Mouse (Mus musculus) monocyte, adult 2 months (primary cell): ENCODE data around the gene Wdr73.

Experiments used
- DNase-seq, 2 experiments: peaks; one replicate each; pipeline ENCODE4 v3.0.0; 2022; ENCODE audit warnings: low spot score in 2 of 2, low read depth in 1 of 2

Wdr73 gene

DNA sequence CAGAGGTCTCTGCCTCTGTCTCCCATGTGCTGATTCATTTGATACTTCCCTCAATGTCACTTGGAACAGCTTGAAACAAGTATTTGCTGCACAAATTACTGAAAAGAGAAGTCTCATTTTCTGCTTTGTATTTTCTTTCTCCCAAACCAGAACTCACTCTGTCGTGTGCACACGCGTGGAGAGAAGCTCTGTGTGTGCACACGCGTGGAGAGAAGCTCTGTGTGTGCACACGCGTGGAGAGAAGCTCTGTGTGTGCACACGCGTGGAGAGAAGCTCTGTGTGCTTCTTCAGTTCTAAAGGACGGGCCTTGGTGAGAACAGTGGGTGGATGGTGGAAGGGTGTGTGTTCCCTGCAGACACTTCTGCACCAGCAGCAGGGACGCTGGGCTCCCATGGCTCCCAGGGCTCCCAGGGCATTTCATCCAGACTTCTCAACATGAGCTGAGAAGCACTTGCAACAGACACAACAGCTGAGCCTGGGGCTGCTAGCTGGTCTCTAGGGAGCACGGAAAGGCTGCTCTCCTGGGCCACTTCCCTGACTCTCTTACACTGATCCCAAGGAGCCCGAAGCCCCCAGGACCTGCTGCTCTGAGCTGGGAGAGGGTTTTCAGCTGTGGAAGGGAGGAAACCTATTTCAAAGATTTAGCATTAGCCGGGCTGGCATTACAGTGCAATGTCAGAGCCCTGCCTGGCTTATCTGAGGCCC lies 6.1 kb downstream of the Wdr73 start:
- DNase-seq: no peak

DNA sequence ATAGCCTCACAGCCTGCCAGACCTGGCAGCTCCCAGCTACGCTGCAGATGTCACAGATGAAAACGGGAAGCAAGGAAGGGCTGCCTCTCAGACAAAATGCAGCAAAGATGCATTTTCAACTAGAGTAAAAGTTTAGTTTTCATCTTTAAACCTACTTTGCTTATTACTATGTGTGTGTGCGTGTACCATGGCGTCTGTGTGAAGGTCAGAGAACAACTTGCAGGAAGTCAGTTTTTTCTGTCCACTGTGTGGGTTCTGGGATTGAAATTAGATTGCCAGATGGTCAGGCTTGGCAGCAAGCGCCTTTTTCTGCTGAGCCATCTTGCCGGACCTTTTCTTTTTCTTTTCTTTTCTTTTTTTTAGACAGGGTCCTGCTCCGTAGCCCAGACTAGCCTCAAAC lies 6.9 kb downstream of the Wdr73 start:
- DNase-seq: no peak

DNA sequence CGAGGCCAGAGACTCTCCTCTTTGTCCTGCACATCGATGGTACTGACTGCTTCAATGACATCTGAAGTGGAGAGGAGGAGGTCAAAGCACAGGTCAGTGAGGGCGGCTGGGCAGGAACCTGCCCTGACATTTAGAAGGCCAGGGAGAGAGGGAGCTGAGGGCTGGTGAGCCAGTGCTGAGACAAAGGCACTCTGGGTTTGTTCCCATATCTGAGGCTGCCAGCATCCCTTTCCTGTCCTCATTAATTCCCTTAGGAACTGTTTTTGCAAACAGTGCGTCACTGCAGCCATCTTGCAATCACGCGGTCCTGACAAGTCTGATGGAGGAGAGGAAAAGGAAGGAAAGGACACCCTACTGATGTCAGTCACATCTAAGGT lies 7.3 kb downstream of the Wdr73 start:
- DNase-seq: no peak

DNA sequence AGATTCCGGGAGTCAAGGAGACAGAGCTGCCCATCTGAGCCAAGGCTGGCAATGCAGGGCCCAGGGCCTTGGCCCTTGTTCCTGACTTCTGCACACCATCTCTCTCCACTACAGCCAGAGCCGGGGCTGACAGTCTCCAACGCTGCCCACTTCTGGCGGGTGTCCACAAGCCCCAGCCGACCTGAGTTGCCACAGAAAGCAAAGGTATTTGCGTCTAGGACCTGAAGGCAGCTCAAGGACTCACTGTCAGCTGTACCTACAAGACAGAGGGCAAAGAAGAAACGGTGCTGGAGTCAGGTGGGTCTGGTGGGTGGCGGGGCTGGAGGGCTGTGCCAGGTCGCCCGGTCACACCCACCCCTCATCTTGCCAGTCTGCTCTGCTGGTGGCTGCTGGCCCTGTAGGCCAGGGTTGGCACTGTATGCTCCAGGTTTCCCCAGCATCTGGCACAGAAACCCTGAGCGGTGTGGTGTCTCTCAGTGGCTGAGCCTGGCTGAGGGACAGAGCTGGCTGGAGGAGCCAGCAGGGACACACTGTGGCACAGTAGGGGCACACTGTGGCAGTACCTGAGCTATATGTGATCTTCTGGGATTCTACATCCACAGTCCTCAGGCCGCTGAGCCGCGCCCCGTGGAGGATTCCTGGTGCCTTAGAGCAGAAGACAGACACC lies 7.8 kb downstream of the Wdr73 start:
- DNase-seq: no peak

DNA sequence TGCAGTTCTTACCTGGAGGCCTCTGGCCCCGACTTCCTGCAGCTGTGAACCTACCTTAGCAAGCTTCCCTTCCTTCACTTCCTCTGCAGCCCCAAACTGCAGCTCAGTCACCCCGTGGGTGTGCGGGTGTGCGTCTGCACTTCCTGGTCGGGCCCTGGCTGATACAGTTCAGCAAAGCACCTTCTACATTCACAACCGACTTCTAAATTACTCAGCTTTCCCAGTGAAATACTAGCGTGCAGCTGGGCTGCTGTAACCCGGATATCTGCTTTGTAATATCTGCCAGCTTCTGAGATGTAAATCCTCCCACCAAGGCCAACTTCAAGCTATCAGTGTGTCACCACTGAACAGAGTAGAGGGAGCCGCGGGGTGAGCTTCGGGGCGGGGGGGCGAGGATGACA lies 11.2 kb downstream of the Wdr73 start:
- DNase-seq: peak in 1 of 2 experiments; percentile 37

DNA sequence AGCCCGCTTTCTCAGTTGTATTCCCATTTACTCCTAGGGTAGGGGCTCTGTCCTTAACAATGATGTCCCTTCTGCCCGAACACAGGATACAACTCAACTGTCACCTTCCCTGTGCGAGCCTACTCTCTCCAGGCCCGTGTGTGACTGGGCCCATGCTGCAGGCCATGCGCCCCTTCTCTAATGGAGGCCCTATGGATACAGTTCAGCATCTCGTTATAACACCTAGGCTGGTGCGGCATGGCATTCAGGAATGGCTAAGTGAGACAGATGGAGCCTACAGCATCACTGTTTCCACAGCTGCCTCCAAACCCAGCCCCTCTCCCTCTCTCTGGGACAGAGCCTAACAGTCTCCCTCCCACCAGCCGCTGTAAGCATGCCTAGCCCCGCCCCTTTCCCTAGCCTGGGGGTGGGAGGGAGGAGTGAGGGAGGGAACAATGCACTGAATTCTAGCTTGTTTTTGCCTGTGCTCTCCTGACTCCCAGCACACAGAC lies 12.0 kb downstream of the Wdr73 start:
- DNase-seq: no peak

DNA sequence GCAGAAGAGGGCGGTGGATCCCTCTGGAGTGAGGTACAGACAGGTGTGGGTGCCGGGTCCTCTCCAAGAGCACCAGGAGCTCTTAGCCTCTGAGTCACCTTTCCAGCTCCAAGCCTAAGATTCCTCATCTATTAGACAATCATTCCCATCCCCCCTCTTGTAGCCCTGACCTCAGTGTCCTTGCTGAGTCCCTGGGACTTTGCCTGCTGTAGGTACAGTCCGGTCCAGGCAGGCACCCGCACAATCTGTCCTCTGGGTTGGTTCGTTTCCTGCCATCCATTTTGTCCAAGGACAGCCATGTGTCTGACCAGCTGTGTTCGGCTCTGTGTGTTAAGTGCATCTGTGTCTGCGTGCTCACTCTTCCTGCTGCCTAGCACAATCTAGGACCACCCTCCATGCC lies 12.5 kb downstream of the Wdr73 start:
- no peak for DNase-seq

DNA sequence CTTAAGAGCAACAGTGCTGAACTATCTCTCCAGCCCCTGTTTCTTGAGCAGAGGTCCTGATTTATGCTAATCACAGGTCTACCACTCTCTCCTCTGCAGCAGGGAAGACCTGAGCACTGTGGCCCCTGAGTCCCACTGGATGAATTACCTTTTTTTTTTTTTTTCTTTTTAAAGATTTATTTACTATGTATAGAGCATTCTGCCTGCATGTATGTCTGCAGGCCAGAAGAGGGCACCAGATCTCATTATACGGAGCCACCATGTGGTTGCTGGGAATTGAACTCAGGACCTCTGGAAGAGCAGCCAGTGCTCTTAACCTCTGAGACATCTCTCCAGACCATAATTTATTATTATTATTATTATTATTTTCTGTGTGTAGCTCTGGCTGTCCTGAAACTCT lies 15.4 kb downstream of the Wdr73 start:
- DNase-seq: no peak

DNA sequence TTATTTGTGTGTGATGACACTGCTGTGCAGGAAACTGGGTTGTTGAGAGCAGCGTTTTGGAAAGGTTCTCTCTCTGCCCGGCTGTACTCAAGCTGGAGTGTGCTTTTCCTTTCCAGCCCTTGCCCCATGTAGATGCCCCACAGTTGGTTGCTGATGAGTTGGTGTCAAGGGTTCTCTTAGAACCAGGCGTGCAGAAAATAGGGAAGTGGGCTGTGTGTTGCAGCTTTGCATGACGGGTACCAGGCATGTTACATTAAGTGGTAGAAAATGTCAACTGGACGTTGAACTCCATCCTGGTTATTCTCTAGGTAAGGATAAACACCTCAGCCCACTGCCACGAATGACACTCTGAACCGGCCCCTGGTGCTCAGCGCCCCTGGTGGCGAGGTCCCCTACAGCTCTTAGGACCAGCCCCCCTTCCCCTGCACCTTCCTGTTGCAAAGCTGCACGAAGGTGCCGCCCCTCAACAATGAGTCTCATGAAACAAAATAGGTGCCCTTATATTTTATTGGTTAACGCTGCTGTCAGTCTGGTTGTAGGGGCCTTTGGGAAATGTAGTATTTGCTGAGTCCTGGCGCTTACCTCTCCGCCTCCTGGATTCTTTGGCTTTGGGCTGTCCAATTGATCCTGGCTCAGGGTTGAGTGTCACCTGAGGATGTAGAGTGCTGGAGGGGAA lies 18.1 kb downstream of the Wdr73 start:
- DNase-seq: peak in 1 of 2 experiments; percentile 48

DNA sequence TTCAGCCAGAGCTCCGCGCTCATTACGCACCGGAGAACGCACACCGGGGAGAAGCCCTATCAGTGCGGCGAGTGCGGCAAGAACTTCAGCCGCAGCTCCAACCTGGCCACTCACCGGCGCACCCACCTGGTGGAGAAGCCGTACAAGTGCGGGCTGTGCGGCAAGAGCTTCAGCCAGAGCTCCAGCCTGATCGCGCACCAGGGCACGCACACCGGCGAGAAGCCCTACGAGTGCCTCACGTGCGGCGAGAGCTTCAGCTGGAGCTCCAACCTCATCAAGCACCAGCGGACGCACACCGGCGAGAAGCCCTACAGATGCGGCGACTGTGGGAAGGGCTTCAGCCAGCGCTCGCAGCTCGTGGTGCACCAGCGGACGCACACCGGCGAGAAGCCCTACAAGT lies 25.3 kb downstream of the Wdr73 start:
- no peak for DNase-seq

DNA sequence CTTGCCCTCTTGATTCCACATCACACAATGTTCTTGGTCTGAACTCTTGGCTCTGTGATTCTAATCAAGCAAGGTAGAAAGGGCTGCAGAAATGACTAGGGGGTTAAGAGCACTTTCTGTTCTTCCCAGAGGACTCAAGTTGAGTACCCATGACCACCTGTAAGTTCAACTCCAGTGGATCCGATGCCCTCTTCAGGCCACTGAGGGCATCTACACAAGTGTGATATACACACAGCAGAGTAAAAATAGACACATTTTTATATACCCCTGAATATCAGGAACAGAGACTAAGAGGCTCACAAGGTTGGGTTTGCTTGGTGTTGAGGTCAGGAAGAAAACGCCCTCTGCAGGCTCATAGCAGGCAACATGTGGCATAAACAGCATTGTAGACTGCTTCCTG lies 27.4 kb downstream of the Wdr73 start:
- no peak for DNase-seq

DNA sequence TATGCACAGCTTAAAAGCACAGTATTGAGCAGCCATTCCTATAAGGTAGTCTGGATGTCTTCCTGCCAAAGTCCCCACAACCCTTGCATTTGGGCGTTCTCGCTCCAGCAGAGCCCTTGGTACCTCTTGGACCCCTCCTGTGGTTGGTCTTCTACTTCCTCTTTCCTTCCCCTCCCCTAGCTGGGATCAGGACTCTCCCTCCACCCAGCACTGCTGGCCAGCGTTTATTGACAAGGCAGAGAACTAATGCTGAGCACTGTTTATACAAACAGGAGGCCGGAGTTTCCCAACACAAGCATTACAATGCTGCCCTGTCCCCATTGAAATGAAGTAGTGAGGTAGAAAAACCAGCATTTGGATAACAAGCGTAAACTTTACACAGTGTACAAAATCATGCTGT lies 28.0 kb downstream of the Wdr73 start:
- no peak for DNase-seq

DNA sequence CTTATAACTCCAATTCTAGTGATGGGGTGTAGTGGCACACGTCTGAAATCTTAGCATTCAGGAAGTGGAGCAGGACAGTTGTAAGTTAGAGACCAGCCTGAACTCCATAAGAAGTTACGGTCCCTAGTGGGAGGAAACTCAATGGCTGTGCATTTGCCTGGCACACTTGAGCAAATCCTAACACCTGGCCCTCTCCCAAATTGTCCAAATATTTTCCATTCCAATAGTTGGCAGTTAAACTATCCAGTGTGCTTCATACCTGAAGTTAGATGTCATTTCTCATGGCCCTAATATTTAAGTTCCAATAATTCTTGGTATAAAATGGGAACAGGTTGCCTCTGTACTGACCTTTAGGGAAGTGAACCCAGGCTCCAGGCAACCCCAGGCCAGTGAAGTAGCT lies 32.4 kb downstream of the Wdr73 start:
- DNase-seq: no peak

DNA sequence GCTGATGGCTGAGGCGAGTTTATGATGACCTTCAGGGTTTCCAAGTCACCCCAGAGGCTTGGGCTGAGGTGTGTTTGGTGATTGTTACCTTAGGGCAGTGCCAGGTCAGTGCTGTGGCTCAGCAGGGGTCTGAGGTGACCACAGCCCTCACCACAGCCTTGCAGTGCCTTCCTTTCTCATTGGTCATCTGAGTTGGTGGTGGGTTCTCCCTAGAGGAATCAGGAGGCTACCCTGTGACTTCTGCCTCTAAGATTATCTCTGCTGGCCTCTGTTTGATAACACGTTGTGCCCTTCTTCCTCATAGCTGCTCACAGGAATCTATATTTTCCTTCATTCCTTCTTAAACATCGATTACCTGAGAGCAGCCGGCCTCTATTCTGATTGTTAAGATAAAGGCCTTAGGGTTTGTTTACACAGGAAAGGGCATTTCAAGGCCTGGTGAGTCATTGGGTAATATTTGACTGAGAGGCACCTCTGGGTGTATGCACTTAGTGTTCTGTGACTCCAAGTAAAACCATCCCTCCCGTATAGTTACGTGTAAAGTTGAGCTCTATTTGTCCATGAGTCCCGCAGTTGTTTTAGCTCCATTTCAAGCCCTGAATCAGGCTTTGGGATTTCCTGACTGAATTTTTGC lies 34.4 kb downstream of the Wdr73 start:
- DNase-seq: no peak

DNA sequence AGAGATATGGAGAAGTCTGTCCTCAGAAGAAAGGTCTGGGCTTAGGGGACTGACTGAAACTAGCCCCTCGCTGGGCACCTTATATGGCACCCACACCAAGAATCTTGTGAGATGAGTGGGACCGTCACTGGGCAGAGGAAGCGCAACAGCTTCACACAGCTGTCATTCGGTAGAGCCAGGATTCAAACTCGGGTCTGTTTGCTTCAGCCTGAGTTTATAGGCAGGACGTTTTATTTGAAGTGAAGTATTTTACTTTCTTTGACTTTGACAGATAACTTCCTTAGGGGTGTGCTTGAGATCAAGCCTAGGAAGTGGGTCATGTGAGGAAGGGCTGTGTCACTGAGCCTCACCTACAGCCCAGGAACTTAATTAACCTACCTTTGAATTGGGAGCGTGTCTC lies 35.5 kb downstream of the Wdr73 start:
- no peak for DNase-seq

DNA sequence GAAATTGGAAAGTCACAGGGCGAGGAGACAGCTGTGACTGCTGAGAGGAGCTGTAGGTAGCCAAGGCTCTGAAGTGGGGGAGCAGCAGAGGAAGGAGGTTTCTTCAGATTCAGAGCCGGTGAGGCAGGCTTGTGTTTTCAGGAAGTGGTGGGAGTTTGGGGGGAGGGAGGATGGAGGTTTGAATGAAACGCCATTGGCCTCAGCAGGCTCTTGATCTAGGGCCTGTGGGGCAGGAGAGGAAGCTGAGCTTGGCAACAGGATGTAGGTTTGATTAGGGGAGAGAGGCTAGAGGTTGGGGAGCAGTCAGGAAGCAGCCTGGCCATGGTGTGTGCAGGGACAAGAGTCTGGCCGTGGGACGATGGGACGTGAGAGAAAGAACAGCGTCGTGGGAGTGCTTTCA lies 36.2 kb downstream of the Wdr73 start:
- DNase-seq: no peak

DNA sequence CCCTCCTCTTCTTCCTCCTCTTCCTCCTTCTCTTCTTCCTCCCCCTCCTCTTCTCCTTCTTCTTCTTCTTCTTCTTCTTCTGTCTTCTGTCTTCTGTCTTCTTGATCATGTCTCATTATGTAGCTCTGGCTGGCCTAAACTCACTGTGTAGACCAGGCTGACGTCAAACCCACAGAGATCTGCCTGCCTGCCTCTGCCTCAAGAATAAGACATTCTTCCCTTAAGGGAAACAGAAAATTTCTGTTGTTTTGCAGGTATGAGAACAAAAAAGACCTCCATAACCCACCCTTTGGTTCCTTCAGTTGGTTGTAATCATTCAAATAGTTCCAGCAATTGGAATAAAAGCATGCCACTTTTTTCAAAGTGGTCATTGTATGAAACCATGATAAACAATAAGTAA lies 36.9 kb downstream of the Wdr73 start:
- DNase-seq: no peak

DNA sequence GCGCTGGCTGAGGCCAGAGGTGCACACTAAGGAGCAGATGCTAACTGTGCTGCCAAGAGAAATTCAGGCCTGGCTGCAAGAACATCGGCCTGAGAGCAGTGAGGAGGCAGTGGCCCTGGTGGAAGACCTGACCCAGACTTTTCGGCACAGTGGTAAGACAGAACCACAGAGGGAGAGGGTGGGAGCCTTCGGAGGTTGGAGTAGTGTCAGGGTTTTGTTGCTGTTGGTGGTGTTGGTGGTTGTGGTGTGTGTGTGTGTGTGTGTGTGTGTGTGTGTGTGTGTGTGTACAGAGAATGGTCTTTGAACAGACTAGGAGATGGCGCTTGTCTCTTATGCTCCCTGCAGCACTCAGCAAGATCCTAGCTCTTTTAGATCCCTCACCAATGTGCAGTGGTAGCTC lies 37.5 kb downstream of the Wdr73 start:
- no peak for DNase-seq

DNA sequence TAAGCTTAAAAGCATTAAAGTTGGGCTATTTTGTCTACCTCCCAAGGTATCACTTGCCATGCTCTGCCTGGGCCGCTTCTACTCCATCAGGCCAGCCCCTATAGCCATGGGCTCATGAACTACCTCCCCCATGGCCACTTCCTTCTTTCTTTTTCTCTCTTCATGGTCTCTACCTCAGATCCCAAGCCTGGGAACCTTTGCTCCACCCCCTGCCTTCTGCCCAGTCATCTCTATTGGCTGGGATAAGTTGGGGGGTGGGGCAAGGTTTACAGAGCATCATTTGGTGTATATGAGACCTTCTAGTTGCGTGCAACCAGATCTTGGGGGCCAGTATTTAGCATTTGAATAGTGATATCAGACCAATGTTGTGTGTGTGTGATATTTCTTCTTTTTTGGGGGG lies 38.6 kb downstream of the Wdr73 start:
- DNase-seq: no peak

DNA sequence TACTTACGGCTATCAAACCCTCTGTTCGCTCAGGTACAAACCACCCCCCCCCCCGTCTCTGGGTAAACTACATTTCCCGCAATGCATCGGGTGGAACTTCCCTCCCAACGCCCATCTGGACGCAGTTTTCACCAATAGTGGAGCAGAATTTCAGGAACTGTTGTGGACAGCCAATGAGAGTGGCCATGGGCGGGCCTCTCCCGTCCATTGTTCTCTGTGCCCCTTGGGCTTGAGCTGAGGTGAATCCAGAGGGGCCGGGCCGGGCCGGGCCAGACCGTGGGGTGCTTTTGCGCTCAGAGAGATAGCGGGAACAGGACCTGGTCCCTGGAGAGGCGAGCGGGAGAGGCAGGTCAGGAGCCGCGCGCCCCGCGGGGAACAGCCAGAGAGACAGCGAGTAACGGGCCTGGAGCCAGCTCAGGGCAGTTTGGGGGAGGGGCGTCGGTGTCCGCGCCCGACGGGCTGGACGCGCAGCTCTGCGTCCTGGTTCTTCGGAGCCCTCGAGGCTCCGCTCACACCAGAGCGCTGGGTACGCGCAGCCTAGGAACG lies 40.3 kb downstream of the Wdr73 start, which contains the start of gene Zscan2:
TSS of gene Zscan2 (plus strand) at position 192 of the 546 bp plus-strand sequence.
- DNase-seq: peak; percentile 64 to 76

DNA sequence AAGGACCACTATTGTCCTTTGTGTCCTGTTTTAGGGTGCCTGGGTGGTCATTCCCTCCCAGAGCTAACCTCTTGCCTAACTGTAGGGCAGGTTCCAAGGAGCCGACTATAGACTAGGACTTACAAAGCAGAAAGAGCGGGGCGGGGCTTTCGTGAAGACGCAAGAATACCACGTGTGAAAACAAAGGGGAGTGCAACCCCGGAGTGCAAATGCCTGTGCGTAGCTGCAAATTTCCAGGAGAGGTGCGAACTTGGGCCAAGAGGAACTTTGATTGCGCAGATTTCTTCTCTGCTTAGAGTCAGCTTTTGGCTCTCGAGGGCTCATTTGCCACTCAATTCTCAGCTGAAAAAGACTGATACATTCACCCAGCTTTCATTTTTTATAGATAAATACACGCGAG lies 40.8 kb downstream of the Wdr73 start:
- DNase-seq: peak in 1 of 2 experiments; percentile 43
